Mouse (Mus musculus): Measurements from ENCODE around the gene Htatip2. TPM values are rescaled to one million over a fixed set of nuclear protein-coding genes. Genes with fewer than 3 reads are reported as not detected.
A peak's percentile ranks its signal among the peaks of the same experiment; 100 is the strongest.

The Htatip2 gene
- polyA plus RNA-seq (2012), result 1.3 and 1.5 TPM in 2 replicates

DNA sequence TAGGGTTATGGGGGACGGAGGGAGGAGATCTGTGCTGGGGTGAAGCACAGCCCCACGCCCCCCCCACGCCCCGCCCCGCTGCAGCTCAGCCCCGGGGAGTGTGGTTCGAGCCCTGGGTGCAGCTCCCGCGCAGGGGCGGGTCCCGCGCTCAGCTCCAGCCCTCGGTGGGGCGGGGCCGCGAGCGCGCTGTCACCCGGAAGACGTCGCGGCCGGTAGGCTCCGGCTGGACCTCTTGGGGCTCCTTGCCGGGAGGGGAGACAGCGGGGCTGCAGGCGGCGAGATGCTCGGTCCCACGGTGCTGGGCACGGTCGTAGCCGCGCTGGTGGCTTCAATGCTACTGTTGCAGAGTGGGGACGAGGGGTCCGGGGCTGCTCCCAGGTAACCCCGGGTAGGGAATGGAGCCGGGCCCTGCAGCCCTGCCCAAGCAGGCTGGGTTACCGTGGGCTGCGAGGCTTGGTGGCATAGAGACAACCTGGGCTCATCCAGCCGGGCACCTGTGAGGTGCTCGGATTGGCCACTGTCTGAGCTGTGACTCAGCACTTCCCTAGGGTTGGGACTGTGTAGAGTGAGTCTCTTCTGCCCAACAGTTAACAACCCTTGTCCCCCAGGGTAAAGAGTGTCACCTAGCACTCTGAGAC, at the start of gene Htatip2:
Htatip2 (plus strand) TSS at position 182 of the 638 bp plus-strand sequence.
- H3K4me3 ChIP-seq (replicated peaks), result peak within 1 kb of the TSS; percentile 89
- H3K36me3 ChIP-seq (ENCODE audit: control insufficient read depth), result peaks cover 42% of the 10 kb centered on the region
- no peaks in the 10 kb centered on the region for H3K9me3 ChIP-seq (ENCODE audit: control insufficient read depth, low read length)
- H3K27me3 ChIP-seq (ENCODE audit: control insufficient read depth), result peaks cover 14% of the 10 kb centered on the region
- no peak for TF ChIP-seq TAL1 (IDR thresholded peaks at IDR 0.05; ENCODE audit: low read length)
- no peak for TF ChIP-seq GATA1 (IDR thresholded peaks at IDR 0.05; ENCODE audit: low read length)
- H3K4me1 ChIP-seq (ENCODE audit: control insufficient read depth), result peaks cover 71% of the 10 kb centered on the region

- H3K4me3 ChIP-seq (replicated peaks), result no peak overlapping the region
- no peaks in the 10 kb centered on the region for H3K27me3 ChIP-seq (ENCODE audit: control insufficient read depth)
- H3K9me3 ChIP-seq (ENCODE audit: control insufficient read depth, low read length), result no peaks in the 10 kb centered on the region
- no peaks in the 10 kb centered on the region for H3K36me3 ChIP-seq (ENCODE audit: control insufficient read depth)
- TF ChIP-seq TAL1 (IDR thresholded peaks at IDR 0.05; ENCODE audit: low read length), result no peak
- TF ChIP-seq GATA1 (IDR thresholded peaks at IDR 0.05; ENCODE audit: low read length), result no peak
- H3K4me1 ChIP-seq (ENCODE audit: control insufficient read depth), result no peaks in the 10 kb centered on the region
These were observed 49.4 kb upstream of the Htatip2 start for GRCm38 (mm10) chr7:49709381-49710021.

GRCm38 (mm10) chr7:49717942-49718733, 40.8 kb upstream of the Htatip2 start:
- H3K9me3 ChIP-seq (ENCODE audit: control insufficient read depth, low read length), result no peaks in the 10 kb centered on the region
- H3K36me3 ChIP-seq (ENCODE audit: control insufficient read depth), result no peaks in the 10 kb centered on the region
- H3K4me1 ChIP-seq (ENCODE audit: control insufficient read depth), result no peaks in the 10 kb centered on the region
- no peak for TF ChIP-seq GATA1 (IDR thresholded peaks at IDR 0.05; ENCODE audit: low read length)
- no peak for TF ChIP-seq TAL1 (IDR thresholded peaks at IDR 0.05; ENCODE audit: low read length)
- no peak overlapping the region for H3K4me3 ChIP-seq (replicated peaks)
- no peaks in the 10 kb centered on the region for H3K27me3 ChIP-seq (ENCODE audit: control insufficient read depth)

DNA sequence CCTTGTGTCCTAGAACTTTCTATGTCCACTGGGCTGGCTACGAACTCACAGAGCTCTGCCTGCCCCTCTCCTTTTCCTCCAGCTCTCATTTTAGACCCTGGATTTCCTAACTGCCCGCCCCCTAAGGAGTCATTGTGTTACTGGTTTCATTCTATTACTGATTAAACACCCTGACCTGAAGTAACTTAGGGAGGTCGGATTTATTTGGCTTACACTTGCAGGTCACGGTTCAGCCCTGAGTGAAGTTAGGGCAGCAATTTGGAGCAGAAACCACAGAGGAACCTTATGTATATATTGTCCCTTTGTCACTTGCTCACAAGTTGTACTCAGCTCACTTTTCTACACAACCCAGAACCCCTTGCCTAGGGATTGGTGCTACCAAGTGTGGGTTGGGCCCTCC, 24.6 kb upstream of the Htatip2 start:
- H3K36me3 ChIP-seq (ENCODE audit: control insufficient read depth), result no peaks in the 10 kb centered on the region

GRCm38 (mm10) chr7:49739448-49739847, 19.5 kb upstream of the Htatip2 start:
- Histone ChIP-seq H3K4me1 (ENCODE audit: control insufficient read depth) (no peaks in the 10 kb centered on the region), H3K27me3 (ENCODE audit: control insufficient read depth) (peaks cover 4% of the 10 kb centered on the region), H3K9me3 (ENCODE audit: control insufficient read depth, low read length) (no peaks in the 10 kb centered on the region), H3K4me3 (replicated peaks) (no peak overlapping the region), H3K36me3 (ENCODE audit: control insufficient read depth) (no peaks in the 10 kb centered on the region)
- no peak for TF ChIP-seq GATA1 (IDR thresholded peaks at IDR 0.05; ENCODE audit: low read length)
- no peak for TF ChIP-seq TAL1 (IDR thresholded peaks at IDR 0.05; ENCODE audit: low read length)

More for the DNA sequence above, 24.6 kb upstream of the Htatip2 start:
- Histone ChIP-seq H3K27me3 (ENCODE audit: control insufficient read depth) (no peaks in the 10 kb centered on the region), H3K9me3 (ENCODE audit: control insufficient read depth, low read length) (no peaks in the 10 kb centered on the region), H3K4me1 (ENCODE audit: control insufficient read depth) (no peaks in the 10 kb centered on the region), H3K4me3 (replicated peaks) (no peak overlapping the region)
- TF ChIP-seq GATA1 (IDR thresholded peaks at IDR 0.05; ENCODE audit: low read length), result no peak
- no peak for TF ChIP-seq TAL1 (IDR thresholded peaks at IDR 0.05; ENCODE audit: low read length)

DNA sequence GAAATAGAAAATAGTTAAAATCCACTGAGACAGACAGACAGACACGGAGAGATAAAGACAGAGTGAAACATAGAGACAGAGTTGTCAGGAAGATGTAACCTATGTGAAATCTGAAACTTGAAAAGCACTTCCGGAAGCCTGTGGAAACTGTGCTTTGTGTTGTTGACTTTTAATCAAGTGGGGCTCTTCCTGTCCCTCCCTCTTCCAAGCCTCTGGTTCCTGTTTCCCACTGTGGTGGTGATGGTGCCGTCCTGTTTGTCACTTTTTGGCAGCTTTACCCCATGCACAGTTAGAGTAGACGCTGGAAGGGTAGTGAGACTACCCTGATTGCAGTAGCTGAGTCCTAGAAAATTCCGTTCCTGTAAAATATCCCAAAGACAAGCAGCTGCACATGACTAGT, 17.4 kb upstream of the Htatip2 start:
- H3K36me3 ChIP-seq (ENCODE audit: control insufficient read depth), result no peaks in the 10 kb centered on the region
- peaks cover 4% of the 10 kb centered on the region for H3K27me3 ChIP-seq (ENCODE audit: control insufficient read depth)
- no peak overlapping the region for H3K4me3 ChIP-seq (replicated peaks)
- TF ChIP-seq TAL1 (IDR thresholded peaks at IDR 0.05; ENCODE audit: low read length), result no peak
- TF ChIP-seq GATA1 (IDR thresholded peaks at IDR 0.05; ENCODE audit: low read length), result no peak
- no peaks in the 10 kb centered on the region for H3K4me1 ChIP-seq (ENCODE audit: control insufficient read depth)
- H3K9me3 ChIP-seq (ENCODE audit: control insufficient read depth, low read length), result no peaks in the 10 kb centered on the region

DNA sequence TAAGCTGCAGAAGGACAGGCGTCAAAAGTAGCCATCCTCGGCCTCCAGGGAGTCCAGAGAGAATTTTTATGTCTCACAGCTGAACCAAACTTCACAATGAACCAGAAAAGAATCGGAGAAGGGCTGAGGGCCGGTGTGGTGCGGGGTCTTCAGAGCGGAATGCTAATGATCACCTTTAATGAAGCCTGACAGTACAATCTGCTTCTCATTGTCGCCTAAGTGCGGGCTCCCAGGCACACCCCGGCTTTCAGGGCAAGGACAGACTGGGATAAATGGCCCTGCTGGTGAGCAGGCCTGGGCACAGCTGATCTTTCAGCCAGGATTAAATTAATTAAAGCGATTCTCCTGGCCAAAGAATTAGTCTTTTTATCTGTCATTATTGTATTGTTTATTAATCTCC, 17.0 kb upstream of the Htatip2 start:
- Histone ChIP-seq H3K4me1 (ENCODE audit: control insufficient read depth) (no peaks in the 10 kb centered on the region), H3K36me3 (ENCODE audit: control insufficient read depth) (no peaks in the 10 kb centered on the region), H3K9me3 (ENCODE audit: control insufficient read depth, low read length) (no peaks in the 10 kb centered on the region), H3K27me3 (ENCODE audit: control insufficient read depth) (peaks cover 4% of the 10 kb centered on the region), H3K4me3 (replicated peaks) (no peak overlapping the region)
- TF ChIP-seq GATA1 (IDR thresholded peaks at IDR 0.05; ENCODE audit: low read length), result no peak
- no peak for TF ChIP-seq TAL1 (IDR thresholded peaks at IDR 0.05; ENCODE audit: low read length)

- Histone ChIP-seq H3K4me1 (ENCODE audit: control insufficient read depth) (peaks cover 8% of the 10 kb centered on the region; the same call in 1 of the 2 replicates), H3K27me3 (ENCODE audit: control insufficient read depth) (peaks cover 15% of the 10 kb centered on the region), H3K9me3 (ENCODE audit: control insufficient read depth, low read length) (no peaks in the 10 kb centered on the region), H3K4me3 (replicated peaks) (no peak overlapping the region), H3K36me3 (ENCODE audit: control insufficient read depth) (no peaks in the 10 kb centered on the region)
- TF ChIP-seq TAL1 (IDR thresholded peaks at IDR 0.05; ENCODE audit: low read length) (no peak), GATA1 (IDR thresholded peaks at IDR 0.05; ENCODE audit: low read length) (no peak)
These were observed 7.8 kb upstream of the Htatip2 start for GRCm38 (mm10) chr7:49751148-49751547.

Data from erythroblast, embryonic 14.5 days (primary cell).